Mouse (Mus musculus): ENCODE results near the gene Arhgap23. TPM values are rescaled to one million over a fixed set of nuclear protein-coding genes. Genes with fewer than 3 reads are reported as not detected.
A peak's percentile ranks its signal among the peaks of the same experiment; 100 is the strongest.

Arhgap23 gene
- polyA plus RNA-seq, 1 experiment from 2014 or later: 8.4 TPM

DNA sequence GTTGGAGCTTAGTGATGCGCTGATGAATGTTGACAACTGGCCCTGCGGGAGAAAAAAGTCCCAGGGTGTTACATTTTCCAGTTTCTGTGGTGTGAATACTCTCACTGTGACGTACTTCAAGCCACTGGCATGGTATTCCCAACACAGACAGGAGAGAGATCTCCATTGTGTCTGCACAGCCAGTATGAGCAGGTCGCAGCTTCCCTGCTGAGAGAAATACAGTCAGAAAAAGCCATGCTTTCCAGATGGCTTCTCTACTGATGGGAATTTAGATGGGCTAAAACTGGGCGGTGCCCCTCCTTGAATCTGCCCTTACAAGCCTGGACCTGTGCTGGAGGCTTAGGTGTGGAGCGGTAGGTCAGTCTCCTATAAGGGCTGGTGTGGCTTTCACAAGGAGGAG lies 55.9 kb downstream of the Arhgap23 start:
- no peaks in the 10 kb centered on the region for H3K27me3 ChIP-seq
- H3K36me3 ChIP-seq: peaks cover 96% of the 10 kb centered on the region
- 0 out of 2 replicates have a peak, but pooled peaks cover 5% of the 10 kb centered on the region for H3K4me1 ChIP-seq
- 75% methylated on average over 6 of the region's 6 CpGs for WGBS
- H3K9me3 ChIP-seq: no peaks in the 10 kb centered on the region
- H3K9ac ChIP-seq: no peak overlapping the region
- ATAC-seq (ENCODE audit: insufficient number of reproducible peaks, low FRiP score, low TSS enrichment, low read depth): no peak
- H3K4me3 ChIP-seq: no peak overlapping the region
- no peak overlapping the region for H3K4me2 ChIP-seq
- no peak overlapping the region; the same call in 1 of the 2 replicates for H3K27ac ChIP-seq

DNA sequence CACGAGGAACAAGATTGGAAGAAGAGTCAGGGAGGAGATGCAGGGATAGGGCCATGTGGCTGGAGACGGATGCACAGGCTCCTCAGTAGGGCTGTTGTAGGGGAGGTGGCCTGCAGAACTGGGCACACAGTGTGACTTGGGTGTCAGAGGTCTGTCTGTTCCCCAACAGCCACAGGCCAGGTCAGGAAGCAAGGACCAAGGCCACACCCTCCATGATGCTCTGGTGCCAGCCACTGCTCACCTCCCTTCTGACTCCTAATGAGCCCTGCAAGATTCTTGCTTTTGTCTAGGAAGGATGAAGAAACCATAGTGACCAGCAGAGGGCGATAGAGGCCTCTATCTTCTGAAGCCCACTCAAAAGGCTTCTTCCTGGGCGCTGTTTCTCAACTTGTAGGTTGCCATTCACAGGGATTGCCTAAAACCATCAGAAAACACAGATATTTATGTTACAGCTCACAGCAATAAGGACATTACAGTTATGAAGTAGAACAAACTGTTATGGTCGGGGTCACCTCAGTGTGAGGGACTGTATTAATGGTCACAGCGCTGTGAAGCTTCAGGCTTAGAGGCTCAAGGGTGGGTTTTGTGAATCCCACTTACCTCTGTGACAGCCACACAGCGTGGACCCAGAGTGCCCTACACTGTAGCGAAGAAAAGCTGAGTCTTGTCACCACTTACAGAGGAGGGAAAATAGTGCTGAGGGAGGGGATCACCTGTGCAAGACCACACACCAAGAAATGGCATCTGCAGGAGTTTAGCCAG lies 61.2 kb downstream of the Arhgap23 start:
- WGBS: 65% methylated on average over 8 of the region's 8 CpGs
- no peak overlapping the region for H3K9ac ChIP-seq
- H3K27ac ChIP-seq: no peak overlapping the region
- peaks cover 93% of the 10 kb centered on the region for H3K36me3 ChIP-seq
- H3K4me3 ChIP-seq: no peak overlapping the region
- H3K4me2 ChIP-seq: no peak overlapping the region
- no peaks in the 10 kb centered on the region for H3K4me1 ChIP-seq
- H3K9me3 ChIP-seq: no peaks in the 10 kb centered on the region
- no peak for ATAC-seq (ENCODE audit: insufficient number of reproducible peaks, low FRiP score, low TSS enrichment, low read depth)
- H3K27me3 ChIP-seq: no peaks in the 10 kb centered on the region

DNA sequence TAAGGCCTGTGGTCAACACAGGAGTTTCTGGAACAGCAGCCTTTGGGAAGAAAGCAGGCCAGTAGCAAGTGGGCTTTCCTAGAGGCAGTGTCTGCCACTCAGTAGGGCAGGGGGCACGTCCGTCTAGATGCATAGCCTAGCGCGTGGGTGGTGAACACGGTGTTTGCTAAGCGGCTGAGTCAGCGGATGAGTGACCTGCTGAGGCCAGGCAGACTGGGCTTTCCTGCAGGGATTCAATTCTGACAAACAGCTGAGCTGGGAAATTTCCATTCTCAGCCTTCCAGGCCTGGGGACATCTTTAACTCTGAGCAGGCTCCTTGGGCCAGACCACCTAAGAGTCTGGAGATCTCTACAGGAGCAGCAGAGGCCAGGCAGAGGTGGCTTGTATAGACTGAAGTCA lies 62.1 kb downstream of the Arhgap23 start:
- Histone ChIP-seq H3K27ac (no peak overlapping the region), H3K9me3 (no peaks in the 10 kb centered on the region), H3K27me3 (no peaks in the 10 kb centered on the region), H3K4me2 (no peak overlapping the region), H3K9ac (no peak overlapping the region), H3K4me3 (no peak overlapping the region), H3K4me1 (0 out of 2 replicates have a peak, but pooled peaks cover 6% of the 10 kb centered on the region), H3K36me3 (peaks cover 93% of the 10 kb centered on the region)
- 89% methylated on average over 7 of the region's 7 CpGs for WGBS
- no peak for ATAC-seq (ENCODE audit: insufficient number of reproducible peaks, low FRiP score, low TSS enrichment, low read depth)

DNA sequence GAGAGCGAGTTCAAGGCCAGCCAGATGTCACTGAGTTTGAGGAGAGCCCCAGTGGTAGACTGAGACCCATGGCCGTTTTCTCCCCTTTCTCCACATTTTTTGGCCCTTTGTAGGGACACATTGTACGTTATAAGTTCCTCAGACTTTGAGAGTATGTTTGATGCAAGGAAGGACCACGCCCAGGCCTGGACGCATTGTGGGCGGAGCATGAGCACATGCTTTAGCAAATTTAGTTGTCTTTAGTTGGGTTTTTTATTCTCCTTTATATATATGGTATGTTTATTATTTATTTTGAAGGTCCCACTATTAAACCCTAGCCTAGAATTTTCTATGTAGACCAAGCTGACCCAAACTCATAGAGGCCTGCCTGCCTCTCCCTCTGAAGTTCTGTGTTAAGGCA lies 63.0 kb downstream of the Arhgap23 start:
- Histone ChIP-seq H3K9me3 (no peaks in the 10 kb centered on the region), H3K4me3 (no peak overlapping the region), H3K9ac (no peak overlapping the region), H3K4me1 (0 out of 2 replicates have a peak, but pooled peaks cover 6% of the 10 kb centered on the region), H3K4me2 (no peak overlapping the region), H3K27ac (no peak overlapping the region), H3K27me3 (no peaks in the 10 kb centered on the region), H3K36me3 (peaks cover 93% of the 10 kb centered on the region)
- WGBS: 82% methylated on average over 6 of the region's 6 CpGs
- no peak for ATAC-seq (ENCODE audit: insufficient number of reproducible peaks, low FRiP score, low TSS enrichment, low read depth)

DNA sequence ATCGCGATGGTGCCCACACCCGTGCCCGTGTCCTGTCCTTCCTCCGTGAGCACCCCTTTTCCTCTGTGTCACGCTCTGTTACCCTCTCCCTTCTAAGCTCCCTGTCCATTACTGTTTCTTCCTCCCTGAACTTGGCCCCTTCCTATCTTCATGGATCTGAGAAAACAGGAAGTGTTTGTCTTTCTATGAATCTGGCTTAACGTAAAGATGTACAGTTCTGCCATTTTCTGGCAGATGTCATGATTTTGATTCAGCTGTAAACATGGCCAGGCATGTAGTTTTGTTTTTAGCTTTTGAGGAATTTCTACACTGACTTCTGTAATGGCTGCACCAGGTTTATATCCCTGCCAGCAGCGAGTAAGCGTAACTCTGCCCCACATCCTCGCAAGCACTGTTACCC lies 63.8 kb downstream of the Arhgap23 start:
- Histone ChIP-seq H3K27ac (no peak overlapping the region), H3K9ac (no peak overlapping the region), H3K4me3 (no peak overlapping the region), H3K4me2 (no peak overlapping the region), H3K9me3 (no peaks in the 10 kb centered on the region), H3K4me1 (0 out of 2 replicates have a peak, but pooled peaks cover 6% of the 10 kb centered on the region), H3K36me3 (peaks cover 87% of the 10 kb centered on the region), H3K27me3 (no peaks in the 10 kb centered on the region)
- WGBS: 91% methylated on average over 10 of the region's 10 CpGs
- ATAC-seq (ENCODE audit: insufficient number of reproducible peaks, low FRiP score, low TSS enrichment, low read depth): no peak

DNA sequence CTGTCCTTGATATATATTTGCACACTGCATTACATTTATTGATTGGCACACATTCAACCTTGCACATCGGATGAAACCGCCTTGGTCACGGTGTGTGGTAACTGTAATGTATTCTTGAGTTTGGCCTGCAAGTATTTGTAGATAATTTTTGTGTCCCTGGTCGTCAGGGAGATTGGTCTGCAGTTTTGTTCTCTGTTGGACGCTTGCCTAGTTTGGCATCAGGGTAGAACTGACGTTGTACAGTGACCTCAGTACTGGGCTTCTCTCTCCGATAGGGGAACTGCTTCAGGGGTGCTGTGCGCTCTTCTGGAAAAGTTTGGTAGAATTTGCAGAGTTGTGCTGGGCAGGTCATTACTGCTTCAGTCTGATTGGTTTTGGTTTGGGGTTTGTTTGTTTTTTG lies 64.5 kb downstream of the Arhgap23 start:
- no peak overlapping the region for H3K4me3 ChIP-seq
- WGBS: 82% methylated on average over 8 of the region's 8 CpGs
- 0 out of 2 replicates have a peak, but pooled peaks cover 6% of the 10 kb centered on the region for H3K4me1 ChIP-seq
- H3K4me2 ChIP-seq: no peak overlapping the region
- H3K9me3 ChIP-seq: no peaks in the 10 kb centered on the region
- H3K27ac ChIP-seq: no peak overlapping the region
- peaks cover 86% of the 10 kb centered on the region for H3K36me3 ChIP-seq
- H3K27me3 ChIP-seq: no peaks in the 10 kb centered on the region
- no peak overlapping the region for H3K9ac ChIP-seq
- ATAC-seq (ENCODE audit: insufficient number of reproducible peaks, low FRiP score, low TSS enrichment, low read depth): no peak

DNA sequence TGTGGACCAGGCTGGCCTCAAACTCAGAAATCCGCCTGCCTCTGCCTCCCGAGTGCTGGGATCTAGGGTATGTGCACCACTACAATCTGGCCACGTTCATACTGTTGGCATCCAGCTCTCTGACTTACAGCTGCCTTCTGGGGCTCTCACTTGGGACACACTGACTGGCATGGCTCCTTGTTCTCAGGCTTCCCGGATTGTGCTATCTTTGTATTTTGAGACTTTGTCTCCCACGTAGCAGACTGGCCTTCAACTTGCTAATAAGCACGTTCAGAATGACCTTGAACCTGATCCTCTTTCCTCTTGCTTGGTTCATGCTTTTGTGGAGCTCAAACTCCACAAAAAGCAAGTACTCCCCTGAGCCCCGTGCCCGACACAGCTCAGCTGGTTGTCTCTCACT lies 70.3 kb downstream of the Arhgap23 start:
- Histone ChIP-seq H3K4me2 (no peak overlapping the region), H3K36me3 (peaks cover 75% of the 10 kb centered on the region), H3K9me3 (no peaks in the 10 kb centered on the region), H3K27me3 (no peaks in the 10 kb centered on the region), H3K27ac (no peak overlapping the region), H3K9ac (no peak overlapping the region), H3K4me1 (peaks cover 11% of the 10 kb centered on the region; the same call in 1 of the 2 replicates), H3K4me3 (no peak overlapping the region)
- ATAC-seq (ENCODE audit: insufficient number of reproducible peaks, low FRiP score, low TSS enrichment, low read depth): no peak
- 78% methylated on average over 8 of the region's 8 CpGs for WGBS

DNA sequence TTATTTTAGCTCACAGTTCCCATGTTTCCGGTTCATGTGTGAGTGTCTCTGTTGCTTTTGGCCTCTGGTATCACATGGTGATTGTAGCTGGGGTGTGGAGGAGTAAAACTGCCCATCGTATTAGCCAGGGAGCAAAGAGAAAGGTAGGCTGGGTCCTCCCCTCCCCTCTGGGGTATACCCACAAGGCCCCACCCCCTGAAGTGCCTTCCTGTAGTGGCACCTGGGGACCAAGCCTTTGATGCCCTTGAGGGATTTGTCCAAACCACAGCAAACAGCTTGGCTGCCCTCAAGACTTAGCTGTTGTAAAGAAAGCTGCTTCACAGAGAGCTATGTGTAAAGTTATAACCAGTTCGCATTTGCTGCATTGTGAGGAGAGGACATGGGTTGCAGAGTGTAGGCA lies 72.3 kb downstream of the Arhgap23 start:
- Histone ChIP-seq H3K9me3 (no peaks in the 10 kb centered on the region), H3K9ac (no peak overlapping the region), H3K27me3 (no peaks in the 10 kb centered on the region), H3K4me1 (peaks cover 5% of the 10 kb centered on the region; the same call in 1 of the 2 replicates), H3K4me3 (no peak overlapping the region), H3K4me2 (no peak overlapping the region), H3K36me3 (peaks cover 76% of the 10 kb centered on the region), H3K27ac (no peak overlapping the region)
- no peak for ATAC-seq (ENCODE audit: insufficient number of reproducible peaks, low FRiP score, low TSS enrichment, low read depth)
- WGBS: 77% methylated on average over 3 of the region's 3 CpGs

DNA sequence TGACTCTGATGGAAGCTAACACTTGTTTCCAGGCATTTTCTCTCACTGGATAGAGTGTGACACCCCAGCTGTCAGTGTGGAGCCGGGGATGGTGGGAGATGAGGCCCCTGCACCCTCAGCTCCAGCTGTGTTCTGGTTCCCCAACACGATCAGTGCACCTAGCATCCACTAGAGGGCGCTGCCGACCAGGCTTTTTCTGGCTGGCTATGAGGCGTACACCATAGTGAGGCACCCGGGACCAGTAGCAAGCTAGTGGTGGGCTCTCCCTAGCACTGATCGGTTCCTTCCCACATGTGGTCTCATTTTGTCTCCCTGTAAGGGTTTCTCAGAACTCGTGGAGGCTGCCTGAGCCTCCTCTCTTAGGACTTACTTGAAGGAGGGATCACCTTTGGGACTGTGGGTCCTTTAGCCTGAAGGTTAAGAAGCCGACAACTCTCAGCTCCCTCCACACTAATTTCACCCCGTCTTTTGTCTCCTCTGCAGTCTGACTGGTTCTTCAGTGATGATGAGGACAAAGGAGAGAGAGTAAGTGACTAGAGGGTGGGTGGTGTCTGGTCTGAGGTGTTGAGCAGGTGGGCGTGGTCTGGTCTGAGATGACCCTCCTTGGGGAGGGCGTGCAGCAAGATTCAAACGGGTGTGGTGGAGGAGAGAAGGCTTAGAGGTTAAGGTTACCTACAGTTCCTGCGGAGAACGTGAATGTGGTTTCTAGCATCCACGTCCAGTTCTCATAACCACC lies 74.4 kb downstream of the Arhgap23 start:
- peaks cover 5% of the 10 kb centered on the region; the same call in 1 of the 2 replicates for H3K4me1 ChIP-seq
- no peak overlapping the region for H3K4me2 ChIP-seq
- H3K4me3 ChIP-seq: no peak overlapping the region
- 32% methylated on average over 16 of the region's 16 CpGs for WGBS
- ATAC-seq (ENCODE audit: insufficient number of reproducible peaks, low FRiP score, low TSS enrichment, low read depth): peak; percentile 20
- H3K9me3 ChIP-seq: no peaks in the 10 kb centered on the region
- peaks cover 82% of the 10 kb centered on the region for H3K36me3 ChIP-seq
- no peaks in the 10 kb centered on the region for H3K27me3 ChIP-seq
- no peak overlapping the region for H3K9ac ChIP-seq
- no peak overlapping the region for H3K27ac ChIP-seq

DNA sequence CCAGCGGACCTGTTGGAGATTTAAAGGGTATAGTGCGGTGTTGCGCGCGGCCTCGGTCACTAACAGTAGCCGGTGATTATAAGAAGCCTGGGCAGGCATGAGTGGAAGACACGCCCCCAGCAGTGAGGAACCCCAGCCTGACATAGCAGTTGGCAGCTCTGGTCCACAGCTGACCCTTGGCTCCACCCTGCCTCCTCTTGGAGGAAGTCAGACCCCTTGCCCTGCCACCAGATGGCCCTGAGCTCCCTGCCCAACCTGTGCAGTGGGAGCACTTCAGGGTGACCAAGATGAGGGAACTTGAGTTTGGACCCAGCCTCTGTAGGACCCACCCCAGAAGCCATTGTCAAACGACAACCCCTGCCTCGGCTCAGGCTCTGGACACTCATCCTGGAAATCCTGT lies 76.3 kb downstream of the Arhgap23 start:
- 77% methylated on average over 10 of the region's 10 CpGs for WGBS
- H3K9me3 ChIP-seq: no peaks in the 10 kb centered on the region
- ATAC-seq (ENCODE audit: insufficient number of reproducible peaks, low FRiP score, low TSS enrichment, low read depth): no peak

DNA sequence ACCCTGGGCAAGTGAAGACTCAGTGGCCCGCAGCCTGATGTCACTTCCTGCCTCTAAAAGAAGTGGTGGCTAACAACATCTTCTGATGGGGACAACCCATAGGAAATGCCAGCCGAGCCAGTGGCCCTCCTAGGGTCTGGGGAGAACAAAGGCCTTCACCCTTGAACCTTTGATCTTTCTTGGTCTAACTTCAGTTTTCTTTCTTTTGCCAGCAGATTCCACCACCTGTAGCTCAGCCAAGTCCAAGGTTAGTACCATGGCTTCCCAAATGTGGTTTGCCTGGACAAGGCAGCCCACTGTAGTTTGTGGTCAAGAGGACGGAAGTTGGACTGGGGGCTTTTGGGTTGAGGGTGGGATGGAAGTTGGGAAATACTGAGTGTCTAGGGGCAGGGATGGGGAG lies 77.5 kb downstream of the Arhgap23 start:
- Histone ChIP-seq H3K27me3 (peaks cover 8% of the 10 kb centered on the region), H3K9ac (no peak overlapping the region), H3K9me3 (no peaks in the 10 kb centered on the region), H3K36me3 (peaks cover 73% of the 10 kb centered on the region), H3K4me3 (no peak overlapping the region), H3K27ac (no peak overlapping the region), H3K4me2 (no peak overlapping the region), H3K4me1 (peaks cover 5% of the 10 kb centered on the region; the same call in 1 of the 2 replicates)
- WGBS: 89% methylated on average over 3 of the region's 3 CpGs
- ATAC-seq (ENCODE audit: insufficient number of reproducible peaks, low FRiP score, low TSS enrichment, low read depth): no peak

More for the DNA sequence above, 76.3 kb downstream of the Arhgap23 start:
- H3K27ac ChIP-seq: no peak overlapping the region
- H3K36me3 ChIP-seq: peaks cover 72% of the 10 kb centered on the region
- no peak overlapping the region for H3K9ac ChIP-seq
- peaks cover 5% of the 10 kb centered on the region; the same call in 1 of the 2 replicates for H3K4me1 ChIP-seq
- H3K4me3 ChIP-seq: no peak overlapping the region
- H3K27me3 ChIP-seq: no peaks in the 10 kb centered on the region
- H3K4me2 ChIP-seq: no peak overlapping the region

DNA sequence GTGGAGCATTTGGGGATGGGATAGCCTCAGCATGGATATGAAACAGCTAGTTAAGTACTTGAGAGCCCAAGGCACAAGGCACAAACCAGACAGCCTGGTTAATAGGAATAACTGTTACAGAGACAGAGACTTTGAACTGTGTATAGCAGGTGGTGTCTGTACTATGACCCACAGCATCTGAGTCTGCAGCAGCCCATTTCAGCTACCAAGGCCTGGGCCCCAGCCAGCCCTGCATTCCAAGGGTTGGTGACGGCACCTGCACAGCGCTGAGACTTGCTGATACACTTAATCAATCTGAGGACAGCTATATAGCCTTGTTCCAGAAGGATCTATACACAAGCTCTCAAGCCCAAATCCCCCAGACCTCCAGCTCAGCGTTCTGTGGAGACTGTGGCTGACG lies 82.2 kb downstream of the Arhgap23 start:
- Histone ChIP-seq H3K4me1 (peaks cover 16% of the 10 kb centered on the region), H3K4me2 (no peak overlapping the region), H3K4me3 (no peak overlapping the region), H3K27me3 (peaks cover 43% of the 10 kb centered on the region), H3K9ac (no peak overlapping the region), H3K27ac (no peak overlapping the region), H3K36me3 (peaks cover 63% of the 10 kb centered on the region), H3K9me3 (no peaks in the 10 kb centered on the region)
- ATAC-seq (ENCODE audit: insufficient number of reproducible peaks, low FRiP score, low TSS enrichment, low read depth): no peak
- 75% methylated on average over 4 of the region's 4 CpGs for WGBS

All from limb, embryonic 15.5 days (tissue).